Mouse (Mus musculus): ENCODE data around the gene Itgav. TPM values are rescaled to one million over a fixed set of nuclear protein-coding genes. Genes with fewer than 3 reads are reported as not detected.

Gene Itgav
- polyA plus RNA-seq, 1 experiment from 2014 or later: 76.1 TPM

DNA sequence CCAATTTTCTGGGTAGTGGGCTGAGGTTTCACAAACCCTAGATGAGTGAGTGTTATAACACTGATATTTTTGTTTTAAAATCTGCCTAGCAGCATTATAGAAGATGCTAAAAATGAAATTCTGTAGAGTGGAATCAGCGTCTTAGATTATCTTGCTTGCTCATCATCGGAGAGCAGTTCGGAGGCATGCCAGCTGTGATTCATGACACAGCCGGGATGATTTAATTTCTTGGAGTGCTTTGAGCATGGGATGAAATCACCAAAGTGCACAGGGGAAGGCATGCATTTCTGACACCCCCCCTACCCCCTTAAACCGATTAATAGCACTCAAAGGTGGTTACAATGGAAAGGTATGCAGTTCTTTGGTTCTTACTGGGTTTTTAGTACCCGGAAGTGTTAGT lies 89.8 kb downstream of the Itgav start:
- H3K4me3 ChIP-seq (ENCODE audit: low read depth, low read length): no peak overlapping the region

DNA sequence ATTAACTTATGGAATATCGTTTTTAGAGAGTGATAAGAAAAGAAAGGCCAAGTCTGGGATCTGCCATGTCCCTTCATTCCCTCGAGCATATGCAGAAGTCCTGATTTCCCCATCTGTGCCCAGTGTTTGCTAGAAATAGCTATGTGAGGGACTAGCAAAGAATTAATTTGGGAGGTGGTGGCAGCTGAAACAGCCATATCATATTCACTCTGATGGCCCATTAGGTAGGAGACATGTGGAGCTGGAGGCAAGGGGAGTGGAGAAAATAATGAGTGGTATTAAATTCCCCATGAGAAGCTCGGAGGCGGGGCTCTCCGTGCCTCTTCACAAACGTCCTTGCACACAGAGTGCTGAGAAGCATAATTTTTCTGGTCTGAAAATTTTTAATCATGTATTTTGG lies 92.0 kb downstream of the Itgav start:
- DNase-seq (ENCODE audit: low spot score) (no peak), ATAC-seq (replicated peaks; ENCODE audit: insufficient number of reproducible peaks, low FRiP score, low TSS enrichment, low read depth) (no peak)
- no peak overlapping the region for H3K9ac ChIP-seq (replicated peaks; ENCODE audit: low read length)
- H3K27ac ChIP-seq (replicated peaks; ENCODE audit: low read depth, low read length): no peak overlapping the region
- 59% methylated on average over 6 of the region's 6 CpGs for WGBS
- no peaks in the 10 kb centered on the region for H3K36me3 ChIP-seq (replicated peaks; ENCODE audit: control insufficient read depth, insufficient read depth, low read depth, low read length)
- no peaks in the 10 kb centered on the region for H3K27me3 ChIP-seq (ENCODE audit: control insufficient read depth, insufficient read depth, low read length)
- H3K4me2 ChIP-seq (ENCODE audit: low read depth, low read length): no peak overlapping the region
- no peak overlapping the region for H3K4me3 ChIP-seq (ENCODE audit: low read depth, low read length)
- H3K4me1 ChIP-seq (ENCODE audit: control insufficient read depth, insufficient read depth, low read length): no peaks in the 10 kb centered on the region; the same call in 1 of the 2 replicates
- no peaks in the 10 kb centered on the region for H3K9me3 ChIP-seq (replicated peaks; ENCODE audit: control insufficient read depth, low read length)

More for the DNA sequence above, 89.8 kb downstream of the Itgav start:
- ATAC-seq (replicated peaks; ENCODE audit: insufficient number of reproducible peaks, low FRiP score, low TSS enrichment, low read depth): no peak
- Histone ChIP-seq H3K27ac (replicated peaks; ENCODE audit: low read depth, low read length) (no peak overlapping the region), H3K27me3 (ENCODE audit: control insufficient read depth, insufficient read depth, low read length) (no peaks in the 10 kb centered on the region), H3K4me2 (ENCODE audit: low read depth, low read length) (peak overlapping the region; percentile 10; the same call in 1 of the 2 replicates), H3K9me3 (replicated peaks; ENCODE audit: control insufficient read depth, low read length) (no peaks in the 10 kb centered on the region), H3K4me1 (ENCODE audit: control insufficient read depth, insufficient read depth, low read length) (no peaks in the 10 kb centered on the region; the same call in 1 of the 2 replicates), H3K9ac (replicated peaks; ENCODE audit: low read length) (no peak overlapping the region), H3K36me3 (replicated peaks; ENCODE audit: control insufficient read depth, insufficient read depth, low read depth, low read length) (no peaks in the 10 kb centered on the region)
- WGBS: 61% methylated on average over 6 of the region's 6 CpGs
- no peak for DNase-seq (ENCODE audit: low spot score)

DNA sequence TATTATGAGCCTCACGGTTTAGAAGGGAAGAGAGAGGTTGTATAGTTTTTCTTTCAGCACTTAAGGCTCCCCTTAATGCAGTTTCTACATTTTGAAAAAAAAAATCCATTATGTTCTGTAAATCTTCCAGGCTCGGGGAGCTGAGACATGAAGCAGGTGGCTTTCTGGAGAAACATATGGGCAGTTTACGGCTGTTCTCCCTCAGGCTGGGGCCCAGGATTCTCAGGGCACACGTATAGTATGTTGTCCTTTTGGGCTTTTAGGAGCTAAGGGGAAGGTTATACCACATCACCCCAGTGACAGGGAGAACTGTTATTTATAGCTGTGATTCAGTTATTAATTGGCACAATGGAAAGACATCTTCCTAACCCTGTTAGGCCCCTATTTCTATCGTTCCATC lies 101.0 kb downstream of the Itgav start:
- no peak overlapping the region for H3K4me3 ChIP-seq (ENCODE audit: low read depth, low read length)
- WGBS: 70% methylated on average over 5 of the region's 5 CpGs
- no peaks in the 10 kb centered on the region for H3K4me1 ChIP-seq (ENCODE audit: control insufficient read depth, insufficient read depth, low read length)
- DNase-seq (ENCODE audit: low spot score): no peak
- H3K36me3 ChIP-seq (replicated peaks; ENCODE audit: control insufficient read depth, insufficient read depth, low read depth, low read length): no peaks in the 10 kb centered on the region
- no peak overlapping the region for H3K9ac ChIP-seq (replicated peaks; ENCODE audit: low read length)
- H3K9me3 ChIP-seq (replicated peaks; ENCODE audit: control insufficient read depth, low read length): no peaks in the 10 kb centered on the region
- no peaks in the 10 kb centered on the region for H3K27me3 ChIP-seq (ENCODE audit: control insufficient read depth, insufficient read depth, low read length)
- H3K4me2 ChIP-seq (ENCODE audit: low read depth, low read length): no peak overlapping the region
- H3K27ac ChIP-seq (replicated peaks; ENCODE audit: low read depth, low read length): no peak overlapping the region
- no peak for ATAC-seq (replicated peaks; ENCODE audit: insufficient number of reproducible peaks, low FRiP score, low TSS enrichment, low read depth)

DNA sequence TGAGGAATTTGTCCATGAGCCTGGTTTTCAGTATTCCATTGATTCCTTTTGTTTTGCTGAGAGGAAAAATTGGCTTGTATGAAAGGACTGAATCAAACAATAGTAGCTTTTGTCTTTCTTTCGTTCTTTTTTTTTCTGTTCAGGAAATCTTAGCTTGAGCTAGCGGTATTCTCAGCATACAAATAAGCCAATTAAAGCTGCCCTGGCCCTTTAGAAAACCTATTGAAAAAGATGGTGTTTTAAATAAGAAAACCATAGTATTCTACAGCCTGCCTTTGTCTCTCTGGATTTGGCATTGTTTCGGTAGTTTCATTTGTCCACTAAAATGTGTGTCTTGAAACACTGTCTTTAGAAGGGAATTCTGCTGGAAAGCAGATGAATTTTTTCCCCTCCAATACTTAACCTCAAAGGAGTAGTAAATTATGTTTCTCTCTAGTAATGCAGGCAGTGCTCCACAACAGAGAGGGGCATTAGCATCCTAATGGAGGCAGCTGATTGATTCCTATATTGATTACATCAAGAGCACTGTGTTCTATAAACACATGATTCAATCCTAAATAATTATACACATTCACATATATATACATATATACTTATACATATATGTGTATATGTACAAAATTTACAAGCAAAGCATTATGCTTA lies 104.8 kb downstream of the Itgav start:
- Histone ChIP-seq H3K4me1 (ENCODE audit: control insufficient read depth, insufficient read depth, low read length) (no peaks in the 10 kb centered on the region), H3K4me2 (ENCODE audit: low read depth, low read length) (no peak overlapping the region), H3K27ac (replicated peaks; ENCODE audit: low read depth, low read length) (no peak overlapping the region), H3K4me3 (ENCODE audit: low read depth, low read length) (no peak overlapping the region), H3K9me3 (replicated peaks; ENCODE audit: control insufficient read depth, low read length) (no peaks in the 10 kb centered on the region), H3K36me3 (replicated peaks; ENCODE audit: control insufficient read depth, insufficient read depth, low read depth, low read length) (no peaks in the 10 kb centered on the region), H3K27me3 (ENCODE audit: control insufficient read depth, insufficient read depth, low read length) (no peaks in the 10 kb centered on the region), H3K9ac (replicated peaks; ENCODE audit: low read length) (no peak overlapping the region)
- ATAC-seq (replicated peaks; ENCODE audit: insufficient number of reproducible peaks, low FRiP score, low TSS enrichment, low read depth): no peak
- 52% methylated on average over 3 of the region's 3 CpGs for WGBS
- DNase-seq (ENCODE audit: low spot score): no peak

DNA sequence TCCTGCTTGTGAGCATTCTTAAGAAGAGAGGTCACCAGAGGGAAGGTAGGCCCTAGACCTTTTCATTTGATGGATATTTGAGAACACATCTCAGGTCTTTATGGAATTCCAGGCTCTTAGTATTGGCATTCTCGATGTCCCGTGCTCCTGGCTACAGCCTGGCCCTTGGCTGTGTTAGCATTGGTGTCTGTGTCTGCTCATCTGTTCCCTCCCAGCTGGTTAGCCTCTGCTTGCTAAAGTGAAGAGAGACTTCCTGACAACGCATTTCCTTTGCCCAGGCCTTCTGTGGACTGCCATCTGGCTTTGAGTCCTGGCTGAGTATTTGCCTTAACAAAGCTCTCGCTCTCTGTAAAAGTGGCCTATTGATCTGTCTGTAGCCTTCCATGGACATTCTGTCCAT lies 108.7 kb downstream of the Itgav start:
- Histone ChIP-seq H3K9ac (replicated peaks; ENCODE audit: low read length) (no peak overlapping the region), H3K4me2 (ENCODE audit: low read depth, low read length) (no peak overlapping the region), H3K4me3 (ENCODE audit: low read depth, low read length) (no peak overlapping the region), H3K27me3 (ENCODE audit: control insufficient read depth, insufficient read depth, low read length) (no peaks in the 10 kb centered on the region), H3K9me3 (replicated peaks; ENCODE audit: control insufficient read depth, low read length) (no peaks in the 10 kb centered on the region), H3K36me3 (replicated peaks; ENCODE audit: control insufficient read depth, insufficient read depth, low read depth, low read length) (no peaks in the 10 kb centered on the region), H3K4me1 (ENCODE audit: control insufficient read depth, insufficient read depth, low read length) (no peaks in the 10 kb centered on the region), H3K27ac (replicated peaks; ENCODE audit: low read depth, low read length) (no peak overlapping the region)
- ATAC-seq (replicated peaks; ENCODE audit: insufficient number of reproducible peaks, low FRiP score, low TSS enrichment, low read depth) (no peak), DNase-seq (ENCODE audit: low spot score) (no peak)
- 81% methylated on average over 4 of the region's 4 CpGs for WGBS

DNA sequence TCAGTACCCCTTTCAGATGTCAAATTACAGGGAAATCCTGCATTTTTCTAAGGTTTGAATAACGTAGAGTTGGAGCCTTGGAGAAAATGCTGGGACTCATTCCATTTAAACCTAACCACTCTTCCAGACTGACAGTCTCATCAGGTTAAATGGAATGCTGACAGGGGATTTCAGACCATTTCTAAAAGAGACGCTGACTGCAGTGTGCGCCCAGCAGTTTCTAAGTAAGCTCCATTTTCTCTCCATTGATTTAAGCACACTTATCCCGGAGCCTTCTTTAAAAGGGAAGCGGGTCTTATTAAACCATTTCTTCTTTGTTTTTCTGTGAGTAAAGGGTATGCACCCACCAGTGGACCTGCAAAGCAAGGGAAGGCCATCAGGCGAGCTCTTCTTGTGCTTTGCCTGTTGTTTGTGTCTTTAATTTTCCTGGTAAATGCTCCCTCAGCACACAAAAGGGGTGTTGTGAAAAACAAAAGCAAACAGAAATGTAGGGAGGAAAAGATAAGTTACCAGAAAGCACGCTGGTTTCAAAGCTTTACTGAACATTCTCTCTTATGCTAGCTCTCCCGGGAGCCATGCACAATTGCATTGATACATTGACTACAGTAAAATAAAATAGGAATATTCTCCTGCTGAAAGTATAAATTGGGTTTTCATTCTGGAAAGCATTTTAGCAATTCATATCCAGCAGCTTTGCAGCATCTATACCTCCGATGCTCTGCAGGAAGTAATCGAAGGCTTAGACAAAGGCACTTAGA lies 111.3 kb downstream of the Itgav start:
- no peak for ATAC-seq (replicated peaks; ENCODE audit: insufficient number of reproducible peaks, low FRiP score, low TSS enrichment, low read depth)
- Histone ChIP-seq H3K4me2 (ENCODE audit: low read depth, low read length) (no peak overlapping the region), H3K9ac (replicated peaks; ENCODE audit: low read length) (no peak overlapping the region), H3K4me3 (ENCODE audit: low read depth, low read length) (no peak overlapping the region), H3K9me3 (replicated peaks; ENCODE audit: control insufficient read depth, low read length) (no peaks in the 10 kb centered on the region), H3K4me1 (ENCODE audit: control insufficient read depth, insufficient read depth, low read length) (no peaks in the 10 kb centered on the region), H3K27me3 (ENCODE audit: control insufficient read depth, insufficient read depth, low read length) (no peaks in the 10 kb centered on the region), H3K36me3 (replicated peaks; ENCODE audit: control insufficient read depth, insufficient read depth, low read depth, low read length) (no peaks in the 10 kb centered on the region), H3K27ac (replicated peaks; ENCODE audit: low read depth, low read length) (no peak overlapping the region)
- DNase-seq (ENCODE audit: low spot score): no peak
- 69% methylated on average over 10 of the region's 10 CpGs for WGBS

DNA sequence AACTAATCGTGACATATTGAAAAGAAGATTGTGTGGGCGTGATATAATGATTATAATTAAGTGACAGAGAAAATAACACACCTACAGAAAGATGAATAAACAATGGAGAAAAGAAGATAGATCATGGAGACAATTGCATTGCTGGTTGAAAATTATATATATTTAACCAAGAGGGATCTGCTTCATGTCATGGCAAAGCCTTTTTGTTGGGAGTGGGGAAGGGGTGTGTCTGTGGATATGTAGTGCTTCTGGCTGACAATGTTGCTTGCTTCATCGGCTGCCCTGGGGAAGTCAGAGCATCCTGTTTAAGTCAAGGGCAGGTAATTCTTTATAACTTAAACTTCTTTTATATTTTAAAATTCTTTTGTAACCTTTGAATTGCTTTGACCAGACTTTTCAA lies 124.3 kb downstream of the Itgav start:
- ATAC-seq (replicated peaks; ENCODE audit: insufficient number of reproducible peaks, low FRiP score, low TSS enrichment, low read depth) (no peak), DNase-seq (ENCODE audit: low spot score) (no peak)
- H3K27ac ChIP-seq (replicated peaks; ENCODE audit: low read depth, low read length): no peak overlapping the region
- WGBS: 87% methylated on average over 3 of the region's 3 CpGs
- no peak overlapping the region for H3K4me3 ChIP-seq (ENCODE audit: low read depth, low read length)
- no peaks in the 10 kb centered on the region for H3K9me3 ChIP-seq (replicated peaks; ENCODE audit: control insufficient read depth, low read length)
- no peaks in the 10 kb centered on the region for H3K27me3 ChIP-seq (ENCODE audit: control insufficient read depth, insufficient read depth, low read length)
- H3K9ac ChIP-seq (replicated peaks; ENCODE audit: low read length): no peak overlapping the region
- no peak overlapping the region for H3K4me2 ChIP-seq (ENCODE audit: low read depth, low read length)
- H3K36me3 ChIP-seq (replicated peaks; ENCODE audit: control insufficient read depth, insufficient read depth, low read depth, low read length): no peaks in the 10 kb centered on the region
- no peaks in the 10 kb centered on the region for H3K4me1 ChIP-seq (ENCODE audit: control insufficient read depth, insufficient read depth, low read length)

DNA sequence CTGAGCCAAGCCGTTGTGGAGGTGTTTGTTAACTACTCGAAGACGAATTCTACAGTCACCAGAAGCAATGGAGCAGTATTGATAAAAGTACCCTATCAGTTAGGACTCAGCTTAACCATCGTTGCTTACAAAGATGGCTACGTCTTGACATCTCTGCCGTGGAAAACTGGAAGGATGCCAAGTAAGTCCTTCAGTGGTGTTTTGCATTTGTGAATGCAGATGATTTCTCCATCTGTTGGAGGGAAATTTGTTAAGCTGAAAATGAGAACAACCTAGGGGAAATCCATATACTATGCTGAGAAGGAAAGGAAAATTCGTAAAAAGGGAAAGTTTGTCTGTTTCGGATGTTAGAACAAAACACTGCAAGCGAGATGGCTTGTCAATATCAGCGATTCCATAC lies 129.2 kb downstream of the Itgav start:
- Histone ChIP-seq H3K4me3 (ENCODE audit: low read depth, low read length) (no peak overlapping the region), H3K4me2 (ENCODE audit: low read depth, low read length) (no peak overlapping the region), H3K27me3 (ENCODE audit: control insufficient read depth, insufficient read depth, low read length) (no peaks in the 10 kb centered on the region), H3K9me3 (replicated peaks; ENCODE audit: control insufficient read depth, low read length) (no peaks in the 10 kb centered on the region), H3K9ac (replicated peaks; ENCODE audit: low read length) (no peak overlapping the region), H3K4me1 (ENCODE audit: control insufficient read depth, insufficient read depth, low read length) (no peaks in the 10 kb centered on the region), H3K27ac (replicated peaks; ENCODE audit: low read depth, low read length) (no peak overlapping the region), H3K36me3 (replicated peaks; ENCODE audit: control insufficient read depth, insufficient read depth, low read depth, low read length) (no peaks in the 10 kb centered on the region)
- DNase-seq (ENCODE audit: low spot score): no peak
- 88% methylated on average over 10 of the region's 10 CpGs for WGBS
- ATAC-seq (replicated peaks; ENCODE audit: insufficient number of reproducible peaks, low FRiP score, low TSS enrichment, low read depth): no peak
